Mouse (Mus musculus) small intestine, adult 2 months (tissue): ENCODE measurements around the gene Fhad1.

Experiments used
- CTCF ChIP-seq: fragments of 200-500 bp; IDR thresholded peaks from 2 replicates; pipeline ENCODE4 v1.5.1; 2012; ENCODE audit warnings: low read depth, mild to moderate bottlenecking, control low read depth, inconsistent platforms, low read length, moderate library complexity, mixed read lengths; ENCODE audit not compliant: insufficient replicate concordance, insufficient read length; ENCODE audit errors: extremely low read depth
- POLR2A ChIP-seq: fragments of 200-500 bp; IDR thresholded peaks from 2 replicates; pipeline ENCODE4 v1.6.1; 2012; ENCODE audit warnings: low read depth, mild to moderate bottlenecking, control low read depth, inconsistent platforms, low read length, moderate library complexity

DNA sequence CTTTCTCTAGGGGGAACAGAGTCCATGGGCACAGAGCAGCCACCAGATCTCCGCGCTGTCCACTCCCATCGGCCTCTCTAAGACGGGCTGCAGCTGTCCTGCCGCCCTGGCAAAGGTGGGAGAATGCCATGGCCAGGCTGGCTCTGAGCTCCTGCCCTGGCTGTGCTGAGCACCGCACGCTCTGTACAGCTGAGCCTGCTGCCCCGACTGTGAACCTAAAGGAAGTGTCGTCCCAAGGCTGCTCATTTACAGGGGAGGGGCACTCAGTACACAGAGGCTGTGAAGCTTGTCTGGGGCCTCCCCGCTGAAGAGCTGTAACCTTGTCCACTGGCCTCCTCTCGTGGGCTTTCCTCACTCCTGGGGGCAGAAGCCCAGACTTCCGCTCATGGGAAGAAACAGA lies 29.6 kb upstream of the Fhad1 start:
- TF ChIP-seq POLR2A (no peak), CTCF (no peak)
